Mouse (Mus musculus) spleen, adult 2 months (tissue): ENCODE data around the gene Gse1. TPM values are rescaled to one million over a fixed set of nuclear protein-coding genes. Genes with fewer than 3 reads are reported as not detected.

Source experiments
- DNase-seq, 2 experiments: peaks; one replicate each; pipeline versions ENCODE4 v3.0.0 to v3.0.0-alpha.2; 2012 to 2021; ENCODE audit warnings: low spot score in 2 of 2, low read depth in 1 of 2
- H3K27ac ChIP-seq: fragments of 200-500 bp; 2 replicates; pipeline ENCODE4 v1.5.1; 2012; ENCODE audit warnings: low read length, inconsistent platforms; ENCODE audit not compliant: insufficient read depth
- H3K27me3 ChIP-seq: fragments of 200-500 bp; 2 replicates; pipeline ENCODE4 v1.6.1; 2012; ENCODE audit warnings: mild to moderate bottlenecking, moderate library complexity, low read length, inconsistent platforms; ENCODE audit not compliant: control insufficient read depth, insufficient read depth
- H3K36me3 ChIP-seq: fragments of 200-500 bp; 2 replicates; pipeline ENCODE4 v1.6.1; 2012; ENCODE audit warnings: mild to moderate bottlenecking, low read length, inconsistent platforms; ENCODE audit not compliant: control insufficient read depth, insufficient read depth
- H3K4me1 ChIP-seq: fragments of 200-500 bp; 2 replicates; pipeline ENCODE4 v1.6.1; 2011; ENCODE audit warnings: inconsistent platforms; ENCODE audit not compliant: control insufficient read depth, insufficient read depth, insufficient read length
- H3K4me3 ChIP-seq: fragments of 200-500 bp; 2 replicates; pipeline ENCODE4 v1.5.1; 2011; ENCODE audit warnings: mild to moderate bottlenecking, inconsistent platforms; ENCODE audit not compliant: insufficient read depth, insufficient read length; ENCODE audit errors: extremely low read depth
- CTCF ChIP-seq: fragments of 200-500 bp; IDR thresholded peaks from 2 replicates; pipeline ENCODE4 v1.5.1; 2011; ENCODE audit warnings: mild to moderate bottlenecking, inconsistent platforms; ENCODE audit not compliant: insufficient read depth, insufficient read length, insufficient replicate concordance; ENCODE audit errors: extremely low read depth
- POLR2A ChIP-seq: fragments of 200-500 bp; IDR thresholded peaks from 2 replicates; pipeline ENCODE4 v1.6.1; 2011; ENCODE audit warnings: low read depth, low read length, inconsistent platforms
- WGBS: fragments of 180-500 bp; shearing (Covaris S2); methylation state at CpG from one replicate; pipeline ENCODE4 v1.1.7; 2018; 5-methylcytosine and 5-hydroxymethylcytosine counted together
- polyA plus RNA-seq: library from polyadenylated mRNA; depleted of rRNA; stranded (reverse); fragments of >200 nt; gene quantifications from 2 replicates; pipeline ENCODE4 v1.2.3, GENCODE M21; 2012

The Gse1 gene
- polyA plus RNA-seq, 1 experiment = 39.2 TPM

- Histone ChIP-seq H3K4me1 (peaks cover 11% of the 10 kb centered on the region; the same call in 1 of the 2 replicates), H3K36me3 (no peaks in the 10 kb centered on the region), H3K27ac (no peak overlapping the region), H3K27me3 (no peaks in the 10 kb centered on the region), H3K4me3 (no peak overlapping the region)
- TF ChIP-seq CTCF = no peak
- no peak for TF ChIP-seq POLR2A
- no peak for DNase-seq
- 55% methylated on average over 11 of the region's 11 CpGs for WGBS
Measured at GRCm38 (mm10) chr8:120348922-120349321, 120.7 kb downstream of the Gse1 start.

- DNase-seq = no peak
Measured at GRCm38 (mm10) chr8:120351332-120352071, 123.2 kb downstream of the Gse1 start.

GRCm38 (mm10) chr8:120352096-120352495 is 123.8 kb downstream of the Gse1 start:
- no peak overlapping the region for H3K27ac ChIP-seq
- 76% methylated on average over 10 of the region's 10 CpGs for WGBS
- no peak for DNase-seq

More at GRCm38 (mm10) chr8:120351332-120352071, 123.2 kb downstream of the Gse1 start:
- Histone ChIP-seq H3K4me3 (no peak overlapping the region), H3K36me3 (no peaks in the 10 kb centered on the region), H3K4me1 (peaks cover 4% of the 10 kb centered on the region; the same call in 1 of the 2 replicates), H3K27ac (no peak overlapping the region), H3K27me3 (no peaks in the 10 kb centered on the region)
- TF ChIP-seq POLR2A = no peak
- TF ChIP-seq CTCF = no peak
- WGBS = 61% methylated on average over 7 of the region's 7 CpGs

GRCm38 (mm10) chr8:120356067-120356466 is 127.8 kb downstream of the Gse1 start:
- Histone ChIP-seq H3K27ac (no peak overlapping the region), H3K36me3 (no peaks in the 10 kb centered on the region), H3K4me1 (no peaks in the 10 kb centered on the region), H3K4me3 (no peak overlapping the region), H3K27me3 (no peaks in the 10 kb centered on the region)
- DNase-seq = no peak
- 87% methylated on average over 9 of the region's 9 CpGs for WGBS
- TF ChIP-seq POLR2A (no peak), CTCF (no peak)

More at GRCm38 (mm10) chr8:120352096-120352495, 123.8 kb downstream of the Gse1 start:
- Histone ChIP-seq H3K36me3 (no peaks in the 10 kb centered on the region), H3K27me3 (no peaks in the 10 kb centered on the region), H3K4me3 (no peak overlapping the region), H3K4me1 (peaks cover 4% of the 10 kb centered on the region; the same call in 1 of the 2 replicates)
- TF ChIP-seq CTCF (no peak), POLR2A (no peak)

GRCm38 (mm10) chr8:120357504-120357903 is 129.2 kb downstream of the Gse1 start:
- no peak overlapping the region for H3K27ac ChIP-seq
- H3K36me3 ChIP-seq = no peaks in the 10 kb centered on the region
- H3K27me3 ChIP-seq = no peaks in the 10 kb centered on the region
- DNase-seq = no peak
- no peaks in the 10 kb centered on the region for H3K4me1 ChIP-seq
- no peak overlapping the region for H3K4me3 ChIP-seq
- TF ChIP-seq POLR2A (no peak), CTCF (no peak)
- 81% methylated on average over 6 of the region's 6 CpGs for WGBS

- WGBS = 90% methylated on average over 8 of the region's 8 CpGs
- H3K4me1 ChIP-seq = 0 out of 2 replicates have a peak, but pooled peaks cover 3% of the 10 kb centered on the region
- no peak for DNase-seq
- TF ChIP-seq POLR2A (no peak), CTCF (no peak)
- H3K4me3 ChIP-seq = no peak overlapping the region
- H3K27ac ChIP-seq = no peak overlapping the region
- H3K36me3 ChIP-seq = no peaks in the 10 kb centered on the region
- no peaks in the 10 kb centered on the region for H3K27me3 ChIP-seq
Measured at GRCm38 (mm10) chr8:120361301-120361700, 133.0 kb downstream of the Gse1 start.

GRCm38 (mm10) chr8:120363552-120364071 is 135.4 kb downstream of the Gse1 start:
- no peak for DNase-seq
- peaks cover 3% of the 10 kb centered on the region; the same call in 1 of the 2 replicates for H3K4me1 ChIP-seq
- TF ChIP-seq CTCF = peak; percentile 73; the same call in 1 of the 2 replicates
- no peak for TF ChIP-seq POLR2A
- H3K27me3 ChIP-seq = no peaks in the 10 kb centered on the region
- 29% methylated on average over 10 of the region's 10 CpGs for WGBS
- H3K36me3 ChIP-seq = no peaks in the 10 kb centered on the region
- H3K4me3 ChIP-seq = no peak overlapping the region
- H3K27ac ChIP-seq = peak overlapping the region; percentile 37; the same call in 1 of the 2 replicates
